Mouse (Mus musculus) liver, embryonic 16.5 days (tissue): ENCODE results near the gene Gm28539. TPM values are rescaled to one million over a fixed set of nuclear protein-coding genes. Genes with fewer than 3 reads are reported as not detected.
"Not testable (repeated sequence)": the region's sequence is repeated elsewhere in the genome, so short reads cannot be mapped to it uniquely, and the experiment has no call there.

ENCODE experiments used
- ATAC-seq: fragments of 200-750 bp; cut with Nextera tagmentation; 2 replicates; pipeline ENCODE4 v1.8.0; 2017; ENCODE audit warnings: low read depth, mild to moderate bottlenecking, moderate number of reproducible peaks, moderate library complexity
- H3K27ac ChIP-seq: fragments of 300-500 bp; sonication (generic); 2 replicates; pipeline ENCODE4 v1.5.1; 2014; ENCODE audit warnings: mild to moderate bottlenecking, low read length
- H3K27me3 ChIP-seq: fragments of 300-500 bp; sonication (generic); 2 replicates; pipeline ENCODE4 v1.6.1; 2014; ENCODE audit warnings: low read depth, low read length, mixed read lengths; ENCODE audit not compliant: control insufficient read depth, insufficient read depth
- H3K36me3 ChIP-seq: fragments of 300-500 bp; sonication (generic); 2 replicates; pipeline ENCODE4 v1.6.1; 2014; ENCODE audit warnings: mild to moderate bottlenecking; ENCODE audit not compliant: control insufficient read depth, insufficient read depth
- H3K4me1 ChIP-seq: fragments of 300-500 bp; sonication (generic); 2 replicates; pipeline ENCODE4 v1.6.1; 2014; ENCODE audit warnings: low read depth, low read length, mixed read lengths; ENCODE audit not compliant: control insufficient read depth
- H3K4me2 ChIP-seq: fragments of 300-500 bp; sonication (generic); 2 replicates; pipeline ENCODE4 v1.6.1; 2014; ENCODE audit warnings: low read depth, low read length, mixed read lengths
- H3K4me3 ChIP-seq: fragments of 300-500 bp; sonication (generic); 2 replicates; pipeline ENCODE4 v1.5.1; 2014; ENCODE audit warnings: low read depth, mild to moderate bottlenecking, low read length
- H3K9ac ChIP-seq: fragments of 300-500 bp; sonication (generic); 2 replicates; pipeline ENCODE4 v1.6.1; 2014; ENCODE audit warnings: low read depth, low read length
- H3K9me3 ChIP-seq: fragments of 300-500 bp; sonication (generic); replicated peaks from 2 replicates; pipeline ENCODE4 v1.6.1; 2016; ENCODE audit warnings: low read length; ENCODE audit not compliant: control insufficient read depth
- WGBS: fragments of 180-500 bp; shearing (Covaris S2); extraction: QIAGEN DNeasy Blood & Tissue Kit; methylation state at CpG from one replicate; pipeline ENCODE4 v1.1.7; 2014; ENCODE audit not compliant: insufficient replicate concordance; 5-methylcytosine and 5-hydroxymethylcytosine counted together
- polyA plus RNA-seq: library from polyadenylated mRNA; unstranded; fragments of >200 nt; fragmentation: Nextera tagmentation; extraction: Ambion mirVana; gene quantifications from 2 replicates; pipeline ENCODE4 v1.2.1, GENCODE M21; 2015

Gm28539 gene
- polyA plus RNA-seq, 1 experiment from 2014 or later: not detected

DNA sequence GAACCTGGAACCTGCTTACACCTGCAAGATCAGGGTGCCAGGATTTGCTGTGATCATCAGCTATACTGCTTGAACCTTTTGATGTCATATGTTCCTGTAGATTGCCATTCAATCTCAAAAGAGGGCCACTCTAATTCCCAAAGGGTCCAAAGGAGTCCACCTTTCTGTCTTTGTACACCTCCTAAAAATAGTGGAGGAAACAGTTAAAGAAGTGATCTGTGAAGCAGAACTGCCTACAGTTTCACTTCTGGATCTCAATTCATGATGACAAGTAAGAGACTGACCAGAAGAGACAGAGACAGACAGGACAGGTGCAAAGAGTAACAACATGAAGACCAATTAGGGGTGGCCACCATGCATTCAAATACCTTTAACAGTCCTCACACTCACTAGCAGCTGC lies 127.1 kb downstream of the Gm28539 start:
- Histone ChIP-seq H3K9me3 (no peaks in the 10 kb centered on the region), H3K27me3 (no peaks in the 10 kb centered on the region), H3K4me2 (no peak overlapping the region), H3K9ac (no peak overlapping the region), H3K4me3 (no peak overlapping the region), H3K36me3 (peaks cover 25% of the 10 kb centered on the region), H3K27ac (no peak overlapping the region), H3K4me1 (no peaks in the 10 kb centered on the region)
- ATAC-seq: no peak

DNA sequence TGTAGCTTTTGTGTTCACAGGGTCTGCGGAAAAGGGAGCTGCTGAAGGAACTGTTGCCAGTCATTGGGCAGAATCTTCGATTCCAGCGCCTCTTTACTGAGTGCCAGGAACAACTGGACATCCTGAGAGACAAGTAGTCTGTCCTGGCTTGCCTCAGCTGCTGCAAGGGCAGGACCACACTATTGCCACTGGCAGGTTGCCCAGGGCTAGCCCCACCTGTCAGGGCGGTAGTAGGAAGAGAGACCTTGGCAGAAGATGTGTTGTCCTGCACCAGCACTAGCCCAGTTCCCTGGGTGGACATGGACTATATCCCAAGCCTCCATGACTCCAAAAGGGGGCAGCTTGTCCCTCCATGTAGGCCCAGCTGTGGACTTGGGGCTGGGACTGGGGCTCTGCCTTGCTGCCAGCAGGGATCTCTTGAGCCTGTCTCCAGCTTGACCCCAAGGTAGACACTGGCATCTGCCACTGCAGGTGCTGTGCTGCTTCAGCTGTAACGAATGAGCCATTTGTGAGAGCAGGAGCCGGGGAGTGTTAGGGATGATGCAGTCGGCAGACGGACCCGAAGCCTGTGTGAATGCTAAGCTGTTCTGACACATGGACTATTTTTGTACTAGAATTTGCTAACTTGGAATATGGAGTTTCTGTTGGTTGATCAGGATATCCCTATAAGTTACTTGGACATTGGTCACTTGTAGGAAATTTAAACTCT lies 133.2 kb downstream of the Gm28539 start:
- peaks cover 8% of the 10 kb centered on the region for H3K36me3 ChIP-seq

DNA sequence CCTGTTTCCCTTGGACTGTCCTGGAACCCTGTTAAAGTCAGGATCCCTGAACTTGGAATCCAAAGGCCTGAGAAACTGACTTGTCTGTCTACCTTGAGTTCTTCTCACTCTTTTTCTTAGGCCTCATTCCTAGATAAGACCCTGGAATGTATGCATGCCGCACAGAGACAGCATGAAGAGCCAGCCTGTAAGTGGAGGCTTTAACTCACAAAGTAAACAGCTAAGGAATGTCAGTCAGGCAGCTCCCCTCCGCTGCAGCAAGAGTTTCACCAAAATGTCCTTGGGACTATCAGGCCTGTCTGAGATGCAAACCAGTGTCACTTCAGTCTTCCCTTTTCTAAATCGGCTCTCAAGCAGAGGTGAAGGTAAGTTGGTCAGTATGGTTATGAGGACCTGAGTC lies 134.5 kb downstream of the Gm28539 start:
- Histone ChIP-seq H3K36me3 (peaks cover 8% of the 10 kb centered on the region), H3K27me3 (no peaks in the 10 kb centered on the region), H3K4me2 (no peak overlapping the region), H3K9me3 (no peaks in the 10 kb centered on the region), H3K9ac (no peak overlapping the region), H3K4me1 (no peaks in the 10 kb centered on the region), H3K4me3 (no peak overlapping the region), H3K27ac (no peak overlapping the region)
- ATAC-seq: no peak
- 74% methylated on average over 3 of the region's 3 CpGs for WGBS

More for the DNA sequence above, 133.2 kb downstream of the Gm28539 start:
- WGBS: 82% methylated on average over 9 of the region's 9 CpGs
- H3K9me3 ChIP-seq: no peaks in the 10 kb centered on the region
- ATAC-seq: no peak
- H3K4me3 ChIP-seq: no peak overlapping the region
- H3K27me3 ChIP-seq: no peaks in the 10 kb centered on the region
- no peak overlapping the region for H3K27ac ChIP-seq
- H3K4me1 ChIP-seq: no peaks in the 10 kb centered on the region
- no peak overlapping the region for H3K9ac ChIP-seq
- H3K4me2 ChIP-seq: no peak overlapping the region

GRCm38 (mm10) chr16:18975665-18976064 lies 139.3 kb downstream of the Gm28539 start:
- not testable (repeated sequence) for H3K4me2 ChIP-seq, H3K36me3 ChIP-seq, H3K9ac ChIP-seq, H3K27me3 ChIP-seq, H3K4me3 ChIP-seq, ATAC-seq, H3K27ac ChIP-seq, H3K4me1 ChIP-seq, H3K9me3 ChIP-seq
- WGBS: 79% methylated on average over 23 of the region's 23 CpGs

DNA sequence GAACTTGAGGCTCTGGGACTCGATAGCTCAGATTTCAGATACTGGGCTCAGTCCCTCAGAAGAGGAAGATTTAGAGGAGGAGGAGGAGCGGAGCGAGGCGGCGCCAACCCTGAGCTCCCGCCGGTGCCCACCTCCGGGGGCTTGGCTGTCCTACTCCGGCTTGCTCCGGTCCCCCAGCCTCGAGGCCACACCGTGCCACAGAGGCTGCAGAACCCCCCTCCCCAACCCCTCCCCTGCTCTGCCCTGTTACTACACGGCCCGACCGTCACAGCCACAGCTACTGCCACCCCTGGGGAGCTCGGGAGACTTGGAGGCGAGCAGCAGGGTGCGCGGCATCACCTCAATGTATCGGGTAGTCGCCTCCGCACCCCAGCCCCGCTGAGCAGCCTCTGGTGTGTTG lies 139.9 kb downstream of the Gm28539 start:
- ATAC-seq: no peak

GRCm38 (mm10) chr16:18986381-18986780 lies 150.0 kb downstream of the Gm28539 start:
- no peaks in the 10 kb centered on the region for H3K9me3 ChIP-seq
- no peaks in the 10 kb centered on the region for H3K27me3 ChIP-seq
- WGBS: 72% methylated on average over 3 of the region's 3 CpGs
- H3K4me3 ChIP-seq: no peak overlapping the region
- no peak overlapping the region for H3K9ac ChIP-seq
- no peaks in the 10 kb centered on the region for H3K4me1 ChIP-seq
- H3K36me3 ChIP-seq: no peaks in the 10 kb centered on the region
- H3K27ac ChIP-seq: no peak overlapping the region
- H3K4me2 ChIP-seq: no peak overlapping the region
- ATAC-seq: no peak

More for the DNA sequence above, 139.9 kb downstream of the Gm28539 start:
- H3K4me3 ChIP-seq: no peak overlapping the region
- H3K36me3 ChIP-seq: no peaks in the 10 kb centered on the region
- no peaks in the 10 kb centered on the region for H3K4me1 ChIP-seq
- H3K27me3 ChIP-seq: no peaks in the 10 kb centered on the region
- no peak overlapping the region for H3K9ac ChIP-seq
- H3K27ac ChIP-seq: no peak overlapping the region
- 77% methylated on average over 23 of the region's 23 CpGs for WGBS
- no peak overlapping the region for H3K4me2 ChIP-seq
- H3K9me3 ChIP-seq: no peaks in the 10 kb centered on the region; the same call in 1 of the 2 replicates

DNA sequence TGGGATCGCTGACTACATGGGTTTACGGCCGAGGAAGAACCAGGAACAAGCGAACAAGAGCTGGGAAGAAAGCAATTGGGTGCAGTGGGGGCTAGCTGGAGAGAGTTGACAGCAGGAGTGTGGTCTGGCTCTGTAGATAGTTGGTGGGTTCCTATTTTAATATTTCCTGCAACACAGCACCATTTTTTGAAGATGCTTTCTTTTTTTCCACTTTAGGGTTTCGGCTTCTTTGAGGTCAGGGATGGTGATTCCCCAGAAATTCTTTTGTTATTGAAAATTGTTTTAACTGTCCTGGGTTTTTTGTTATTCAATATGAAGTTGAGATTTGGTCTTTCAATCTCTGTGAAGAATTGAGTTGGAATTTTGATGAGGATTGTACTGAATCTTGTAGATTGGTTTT lies 150.5 kb downstream of the Gm28539 start:
- H3K27me3 ChIP-seq: no peaks in the 10 kb centered on the region
- no peak overlapping the region for H3K27ac ChIP-seq
- WGBS: 66% methylated on average over 5 of the region's 5 CpGs
- ATAC-seq: no peak
- no peak overlapping the region for H3K4me3 ChIP-seq
- no peak overlapping the region for H3K4me2 ChIP-seq
- H3K9ac ChIP-seq: no peak overlapping the region
- H3K36me3 ChIP-seq: no peaks in the 10 kb centered on the region
- H3K4me1 ChIP-seq: no peaks in the 10 kb centered on the region
- H3K9me3 ChIP-seq: no peaks in the 10 kb centered on the region

DNA sequence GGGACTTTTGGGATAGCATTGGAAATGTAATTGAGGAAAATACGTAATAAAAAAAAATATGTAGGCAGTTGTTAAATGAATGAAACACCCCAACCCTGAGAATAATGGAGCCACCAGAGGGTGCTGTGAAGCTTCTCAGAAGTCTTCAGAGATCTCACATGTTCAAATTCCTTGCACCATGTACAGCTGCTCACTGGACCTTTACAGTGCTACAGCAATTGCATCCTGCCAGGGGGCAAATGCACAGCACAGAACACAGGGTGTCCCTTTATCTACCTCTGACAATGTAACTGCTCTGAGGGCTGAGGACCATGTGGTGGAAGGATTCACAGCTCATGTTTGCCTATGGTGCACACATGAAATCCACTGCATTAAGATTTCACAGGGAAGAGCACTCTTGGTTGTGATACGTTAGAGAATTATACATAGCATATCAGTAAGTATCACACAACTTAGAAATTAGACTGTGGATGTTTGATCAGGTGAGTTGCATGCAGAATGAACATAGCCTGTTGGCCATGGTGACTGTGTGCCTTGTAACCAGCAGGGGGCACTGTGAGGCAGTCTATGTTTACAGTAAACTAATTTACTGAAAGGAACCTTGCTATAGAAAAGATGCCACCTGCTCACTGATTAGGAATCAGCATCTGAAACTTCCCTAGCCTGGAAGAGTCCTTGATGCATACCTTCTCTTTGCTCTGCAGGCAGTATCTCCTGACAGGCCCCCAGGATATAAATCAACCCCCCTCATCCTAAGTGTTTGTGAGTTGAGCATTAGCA lies 166.4 kb downstream of the Gm28539 start:
- not testable (repeated sequence) for H3K27me3 ChIP-seq, ATAC-seq
- 25% methylated on average over 2 of the region's 2 CpGs for WGBS

DNA sequence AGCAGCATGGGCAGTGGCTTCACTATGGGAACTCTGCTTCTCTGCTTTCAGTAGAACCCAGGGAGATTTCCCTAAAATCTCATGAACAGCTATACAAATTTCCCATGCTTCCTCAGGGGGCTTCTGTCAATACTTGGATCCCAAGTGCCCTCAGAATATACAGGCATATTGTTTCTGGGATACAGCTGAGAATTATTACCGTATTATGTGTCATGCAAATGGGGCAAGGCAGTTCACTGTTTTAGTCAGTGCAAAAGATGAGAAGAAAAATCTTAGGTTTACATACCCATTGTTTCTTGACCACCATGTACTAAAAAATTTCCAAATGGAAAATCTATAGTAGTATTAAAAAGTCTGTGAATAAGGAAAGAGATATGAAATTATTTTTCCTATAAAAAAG lies 167.4 kb downstream of the Gm28539 start:
- Histone ChIP-seq H3K4me3 (no peak overlapping the region), H3K27me3 (no peaks in the 10 kb centered on the region), H3K9me3 (no peaks in the 10 kb centered on the region), H3K9ac (no peak overlapping the region), H3K4me2 (no peak overlapping the region), H3K36me3 (no peaks in the 10 kb centered on the region), H3K4me1 (no peaks in the 10 kb centered on the region), H3K27ac (no peak overlapping the region)
- ATAC-seq: no peak
- WGBS: 63% methylated on average over 1 of the region's 1 CpGs

More for the DNA sequence above, 166.4 kb downstream of the Gm28539 start:
- H3K9ac ChIP-seq, H3K4me3 ChIP-seq, H3K4me2 ChIP-seq, H3K27ac ChIP-seq, H3K9me3 ChIP-seq, H3K4me1 ChIP-seq, H3K36me3 ChIP-seq: not testable (repeated sequence)
